ENCODE assay signal across 15 mouse cellular contexts in genomic region chr1:37740161-37740802, GRCm38 (mm10). TPM values are rescaled to one million over a fixed set of nuclear protein-coding genes. Genes with fewer than 3 reads are reported as not detected.
"Had no signal": no experiment of that assay in that cellular context is flagged by ENCODE, and none has a peak within 500 bp of the region (broad histone marks: within the 10 kb centered on the region; RNA-seq: fewer than 3 reads in every experiment).

No protein-coding gene starts in this region.

- H3K36me3 ChIP-seq: limb, embryonic 13.5 days; liver, embryonic 12.5 days; midbrain, embryonic 15.5 days; neural tube, embryonic 12.5 days had no signal

- H3K4me3 ChIP-seq: limb, embryonic 13.5 days; liver, embryonic 12.5 days; midbrain, embryonic 15.5 days; neural tube, embryonic 12.5 days had no signal

- DNase-seq: kidney, adult 8-10 months; left cerebral cortex, postnatal 4 days; lung, adult 18-20 months; right cerebral cortex, postnatal 4 days; spleen, adult 18-20 months; thymus, adult 18-20 months; thymus, postnatal 14 days had no signal

- H3K4me2 ChIP-seq: limb, embryonic 13.5 days; liver, embryonic 12.5 days; midbrain, embryonic 11.5 days; midbrain, embryonic 15.5 days; neural tube, embryonic 12.5 days had no signal

- H3K27me3 ChIP-seq: limb, embryonic 13.5 days; midbrain, embryonic 15.5 days; neural tube, embryonic 12.5 days had no signal

- H3K27ac ChIP-seq: kidney, postnatal 0 days; limb, embryonic 13.5 days; liver, embryonic 12.5 days; midbrain, embryonic 15.5 days; neural tube, embryonic 12.5 days had no signal

- H3K9ac ChIP-seq: limb, embryonic 13.5 days; liver, embryonic 12.5 days; midbrain, embryonic 15.5 days; neural tube, embryonic 12.5 days had no signal

- ATAC-seq: intestine, embryonic 16.5 days; liver, embryonic 12.5 days; midbrain, embryonic 15.5 days had no signal

- H3K9me3 ChIP-seq: limb, embryonic 13.5 days; liver, embryonic 12.5 days; midbrain, embryonic 15.5 days; neural tube, embryonic 12.5 days had no signal

- H3K4me1 ChIP-seq: limb, embryonic 13.5 days; neural tube, embryonic 12.5 days had no signal

RNA-seq across cellular contexts. Expression of gene 2010300C02Rik, which starts 20.4 kb away (rescaled TPM):
- total RNA-seq: monocyte, adult 5-6 weeks had no signal
